Mouse (Mus musculus) myocyte (in vitro differentiated cells): ENCODE data around the gene Myog. TPM values are rescaled to one million over a fixed set of nuclear protein-coding genes. Genes with fewer than 3 reads are reported as not detected.

Experiments
- H3K27me3 ChIP-seq: one replicate; pipeline ENCODE4 v1.6.1; 2011; ENCODE audit not compliant: control insufficient read depth, insufficient read depth, insufficient read length
- H3K36me3 ChIP-seq: one replicate; pipeline ENCODE4 v1.6.1; 2011; ENCODE audit not compliant: control insufficient read depth, insufficient read depth
- H3K4me2 ChIP-seq: one replicate; pipeline ENCODE4 v1.6.1; 2011; ENCODE audit warnings: low read depth, control low read depth
- H3K4me3 ChIP-seq: one replicate; pipeline ENCODE4 v1.5.1; 2011; ENCODE audit warnings: mild to moderate bottlenecking, control low read depth, moderate library complexity
- H3K79me2 ChIP-seq: one replicate; pipeline ENCODE4 v1.6.1; 2011; ENCODE audit not compliant: control insufficient read depth, insufficient read depth
- H3ac ChIP-seq: one replicate; pipeline ENCODE4 v1.6.1; 2011; ENCODE audit not compliant: control insufficient read depth, insufficient read length
- CEBPB ChIP-seq: IDR thresholded peaks from 2 replicates; pipeline ENCODE4 v1.6.1; 2011; ENCODE audit warnings: mild to moderate bottlenecking, moderate library complexity; ENCODE audit not compliant: poor library complexity, insufficient read depth, severe bottlenecking
- E2F4 ChIP-seq: IDR thresholded peaks from one replicate; pipeline ENCODE4 v1.6.1; 2011; ENCODE audit warnings: mild to moderate bottlenecking, control low read depth, moderate library complexity; ENCODE audit not compliant: insufficient read depth
- MAX ChIP-seq: IDR thresholded peaks from one replicate; pipeline ENCODE4 v1.6.1; 2011; ENCODE audit warnings: low read depth, mild to moderate bottlenecking, control low read depth
- MYOD1 ChIP-seq, 3 experiments: IDR thresholded peaks; one replicate each; pipeline ENCODE4 v1.6.1; 2011; ENCODE audit warnings: control low read depth in 2 of 3, low read depth in 2 of 3, mild to moderate bottlenecking in 2 of 3, moderate library complexity in 1 of 3; ENCODE audit not compliant: insufficient read length in 2 of 3, control insufficient read depth in 1 of 3
- MYOG ChIP-seq, 3 experiments: IDR thresholded peaks; one replicate each; pipeline ENCODE4 v1.6.1; 2011; ENCODE audit warnings: control low read depth in 2 of 3, low read depth in 2 of 3, mild to moderate bottlenecking in 2 of 3; ENCODE audit not compliant: insufficient read length in 2 of 3, control insufficient read depth in 1 of 3, insufficient read depth in 1 of 3
- POLR2A ChIP-seq: IDR thresholded peaks from one replicate; pipeline ENCODE4 v1.6.1; 2011; ENCODE audit warnings: low read depth, mild to moderate bottlenecking, control low read depth, moderate library complexity; ENCODE audit not compliant: insufficient read length
- POLR2AphosphoS2 ChIP-seq: IDR thresholded peaks from one replicate; pipeline ENCODE4 v1.6.1; 2011; ENCODE audit warnings: low read depth, control low read depth; ENCODE audit not compliant: insufficient read length
- REST ChIP-seq: IDR thresholded peaks from one replicate; pipeline ENCODE4 v1.6.1; 2011; ENCODE audit warnings: mild to moderate bottlenecking, control low read depth, moderate library complexity; ENCODE audit not compliant: insufficient read depth, insufficient read length
- SRF ChIP-seq: IDR thresholded peaks from one replicate; pipeline ENCODE4 v1.6.1; 2011; ENCODE audit warnings: low read depth; ENCODE audit not compliant: control insufficient read depth, insufficient read length
- TCF12 ChIP-seq: IDR thresholded peaks from one replicate; pipeline ENCODE4 v1.6.1; 2011; ENCODE audit warnings: mild to moderate bottlenecking, control low read depth; ENCODE audit not compliant: poor library complexity, insufficient read depth, severe bottlenecking
- TCF3 ChIP-seq: IDR thresholded peaks from one replicate; pipeline ENCODE4 v1.6.1; 2011; ENCODE audit warnings: low read depth, control low read depth; ENCODE audit not compliant: insufficient read length
- USF1 ChIP-seq: IDR thresholded peaks from one replicate; pipeline ENCODE4 v1.6.1; 2011; ENCODE audit warnings: low read depth, mild to moderate bottlenecking, control low read depth, moderate library complexity
- polyA plus RNA-seq: library from polyadenylated mRNA; unstranded; fragments of >200 nt; fragmentation: generic; extraction: Trizol; gene quantifications from one replicate; pipeline ENCODE4 v1.2.1, GENCODE M21; 2012; ENCODE audit warnings: missing spikeins

The Myog gene
- polyA plus RNA-seq, 1 experiment, result 1,426 TPM

GRCm38 (mm10) chr1:134339757-134340619 lies 50.2 kb downstream of the Myog start:
- H3ac ChIP-seq, result no peak overlapping the region
- H3K27me3 ChIP-seq, result no peaks in the 10 kb centered on the region
- no peak overlapping the region for H3K4me3 ChIP-seq
- H3K36me3 ChIP-seq, result no peaks in the 10 kb centered on the region
- H3K79me2 ChIP-seq, result no peaks in the 10 kb centered on the region
- TF ChIP-seq USF1 (no peak), REST (no peak), POLR2A (no peak), E2F4 (no peak), SRF (no peak), POLR2AphosphoS2 (no peak), CEBPB (no peak), TCF12 (no peak), MYOG (IDR thresholded peaks at IDR 0.05; ENCODE audit: control insufficient read depth in 1 of 3, insufficient read depth in 1 of 3, insufficient read length in 2 of 3, low read depth in 2 of 3) (no peak), TCF3 (no peak), MYOD1 (IDR thresholded peaks at IDR 0.05; ENCODE audit: control insufficient read depth in 1 of 3, insufficient read length in 2 of 3, low read depth in 2 of 3) (no peak), MAX (no peak)
- no peak overlapping the region for H3K4me2 ChIP-seq

- no peaks in the 10 kb centered on the region for H3K79me2 ChIP-seq
- H3K27me3 ChIP-seq, result no peaks in the 10 kb centered on the region
- H3K4me2 ChIP-seq, result peak overlapping the region; percentile 51
- TF ChIP-seq POLR2AphosphoS2 (peak; percentile 37), E2F4 (no peak), TCF3 (no peak), USF1 (no peak), POLR2A (no peak), SRF (no peak), MAX (no peak), MYOD1 (IDR thresholded peaks at IDR 0.05; ENCODE audit: control insufficient read depth in 1 of 3, insufficient read length in 2 of 3, low read depth in 2 of 3) (no peak)
- H3K36me3 ChIP-seq, result no peaks in the 10 kb centered on the region
- H3ac ChIP-seq, result no peak overlapping the region
- H3K4me3 ChIP-seq, result no peak overlapping the region
These were observed 52.0 kb downstream of the Myog start for GRCm38 (mm10) chr1:134341641-134342277.

Other genes starting within 250 kb of the Myog start
- 13.8 TPM for gene Btg2, start 210.9 kb upstream of the Myog start, polyA plus RNA-seq
- gene Chit1, start 178.7 kb upstream of the Myog start, polyA plus RNA-seq, result 0.08 TPM
- gene Chil1, start 107.8 kb upstream of the Myog start, polyA plus RNA-seq, result 32.9 TPM
- 1,516 TPM for gene Mybph, start 96.5 kb upstream of the Myog start, polyA plus RNA-seq
- 4.5 TPM for gene Adora1, start 54.6 kb upstream of the Myog start, polyA plus RNA-seq
- gene Ppfia4, start 42.9 kb downstream of the Myog start, polyA plus RNA-seq, result 35.8 TPM
- 67.3 TPM for gene Tmem183a, start 72.0 kb downstream of the Myog start, polyA plus RNA-seq
- gene 4933406M09Rik, start 96.0 kb downstream of the Myog start, polyA plus RNA-seq, result not detected
- gene Cyb5r1, start 115.6 kb downstream of the Myog start, polyA plus RNA-seq, result 452 TPM
- 87.9 TPM for gene Adipor1, start 125.4 kb downstream of the Myog start, polyA plus RNA-seq
- 11.3 TPM for gene Klhl12, start 165.5 kb downstream of the Myog start, polyA plus RNA-seq
- gene Rabif, start 204.7 kb downstream of the Myog start, polyA plus RNA-seq, result 13.4 TPM